Mouse (Mus musculus): ENCODE measurements around the gene Smtnl1.

DNA sequence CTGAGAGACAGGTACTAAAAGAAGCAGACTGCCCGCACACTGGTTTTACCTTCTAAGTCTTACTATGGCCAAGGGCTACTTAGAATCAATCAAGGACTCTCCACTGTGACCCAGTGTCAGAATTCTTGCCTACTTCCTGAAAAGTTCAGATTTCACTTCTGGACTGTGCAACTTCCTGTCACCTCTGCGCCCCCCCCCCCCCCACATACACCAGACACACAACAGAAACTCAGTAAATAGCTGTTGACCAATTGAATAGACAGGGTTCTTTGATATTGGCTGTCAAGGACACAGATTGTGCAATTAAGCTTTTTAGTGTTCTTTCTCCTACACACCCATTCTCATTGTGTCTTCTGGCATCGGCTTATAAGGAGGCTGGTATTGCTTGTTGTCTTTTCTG lies 34.1 kb downstream of the Smtnl1 start:
- TF ChIP-seq TAL1 (IDR thresholded peaks at IDR 0.05; ENCODE audit: low read length) (no peak), GATA1 (IDR thresholded peaks at IDR 0.05; ENCODE audit: low read length) (no peak)
